Mouse (Mus musculus) G1E (cell line): ENCODE measurements around the gene Smyd5.

Experiments
- CTCF ChIP-seq: IDR thresholded peaks from 2 replicates; pipeline ENCODE4 v1.5.1; 2012; ENCODE audit warnings: low read depth, low read length, inconsistent platforms, mixed read lengths
- GATA1 ChIP-seq: IDR thresholded peaks from 2 replicates; pipeline ENCODE4 v1.6.1; 2012; ENCODE audit warnings: borderline replicate concordance, low read length, inconsistent platforms, mixed read lengths
- POLR2AphosphoS5 ChIP-seq: IDR thresholded peaks from 2 replicates; pipeline ENCODE4 v1.6.1; 2012; ENCODE audit warnings: low read depth, low read length, inconsistent platforms; ENCODE audit not compliant: insufficient replicate concordance

DNA sequence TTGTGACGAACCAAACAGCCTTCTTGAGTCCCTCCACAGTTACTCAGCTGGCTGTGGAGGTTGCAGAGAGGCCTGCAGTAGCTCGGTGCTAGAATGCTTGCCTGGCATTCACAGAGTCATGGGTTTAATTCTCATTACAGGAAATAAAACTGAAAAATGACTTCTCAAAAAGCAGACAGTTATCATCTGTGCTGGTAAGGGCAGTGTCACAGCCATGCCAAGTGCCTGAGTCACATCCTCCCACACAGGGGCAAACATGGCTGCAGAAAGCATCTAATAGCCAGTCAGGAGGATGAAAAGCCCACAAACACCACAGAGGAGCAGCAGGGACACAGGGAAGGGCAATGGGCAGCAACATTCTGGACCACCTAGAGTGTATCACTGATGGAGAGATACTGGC, 49.0 kb upstream of the Smyd5 start:
- no peak for TF ChIP-seq CTCF
- TF ChIP-seq POLR2AphosphoS5 = no peak
- no peak for TF ChIP-seq GATA1
